Mouse (Mus musculus) kidney, postnatal 36 days (tissue): ENCODE data around the gene Ahdc1.
A peak's percentile ranks its signal among the peaks of the same experiment; 100 is the strongest.

Source experiments
- DNase-seq, 2 experiments: peaks; one replicate each; pipeline ENCODE4 v3.0.0; 2021 to 2022; ENCODE audit warnings: mixed read lengths in 2 of 2

Gene Ahdc1

GRCm38 (mm10) chr4:133056069-133056890 is 45.2 kb downstream of the Ahdc1 start:
- DNase-seq, result peak; percentile 94 to 96

GRCm38 (mm10) chr4:133057389-133058122 is 46.5 kb downstream of the Ahdc1 start:
- DNase-seq, result peak; percentile 89 to 95

GRCm38 (mm10) chr4:133058123-133058453 is 47.0 kb downstream of the Ahdc1 start:
- DNase-seq, result no peak

DNA sequence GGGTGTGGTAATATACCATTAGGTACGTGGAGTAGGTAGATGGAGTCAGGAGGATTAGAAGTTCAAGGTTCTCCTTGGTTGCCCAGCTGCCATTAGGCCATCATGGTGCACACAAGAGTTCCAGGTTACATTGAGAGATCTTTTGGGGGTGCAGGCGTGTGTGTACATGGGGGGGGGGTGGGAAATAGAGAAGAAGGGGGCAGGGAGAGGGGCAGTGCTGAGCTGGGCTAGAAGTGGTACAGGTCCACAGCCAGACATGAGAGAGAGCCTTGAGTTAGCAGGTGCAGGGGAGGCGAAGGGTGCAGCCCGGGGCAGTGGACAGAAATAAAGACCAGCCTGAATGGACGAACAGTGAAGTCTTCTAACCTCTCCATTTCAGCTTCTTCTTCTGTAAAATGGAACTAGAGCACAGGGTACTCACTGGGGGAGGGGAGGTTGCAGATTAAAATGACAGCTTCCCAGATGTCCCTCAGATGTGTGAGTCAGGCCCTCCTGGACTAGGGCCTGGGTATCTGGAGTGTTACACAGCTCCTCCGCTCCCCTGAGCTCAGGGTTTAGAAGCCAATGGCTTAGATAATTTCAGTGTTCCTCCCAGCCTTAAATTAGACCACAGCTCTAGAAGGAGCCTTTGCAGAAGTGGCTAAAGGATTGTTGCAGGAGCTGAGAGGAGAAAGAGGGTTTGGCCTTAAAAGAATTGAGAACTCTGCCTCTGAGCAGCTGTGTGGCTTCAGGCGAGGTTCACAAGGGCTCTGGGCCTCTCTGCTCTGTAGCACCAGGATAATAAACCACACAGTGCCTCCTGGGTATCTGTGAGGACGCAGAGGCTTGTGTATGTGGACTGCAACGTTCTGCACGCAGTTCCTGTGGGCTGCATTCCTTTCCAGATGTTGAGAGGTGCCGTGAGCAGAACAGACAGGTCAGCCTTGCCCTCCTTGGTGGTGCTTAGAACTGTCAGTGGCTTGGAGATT is 47.7 kb downstream of the Ahdc1 start:
- no peak for DNase-seq

GRCm38 (mm10) chr4:133060702-133061101 is 49.6 kb downstream of the Ahdc1 start:
- DNase-seq, result no peak

- DNase-seq, result no peak
Measured at GRCm38 (mm10) chr4:133061798-133062197, 50.7 kb downstream of the Ahdc1 start.

DNA sequence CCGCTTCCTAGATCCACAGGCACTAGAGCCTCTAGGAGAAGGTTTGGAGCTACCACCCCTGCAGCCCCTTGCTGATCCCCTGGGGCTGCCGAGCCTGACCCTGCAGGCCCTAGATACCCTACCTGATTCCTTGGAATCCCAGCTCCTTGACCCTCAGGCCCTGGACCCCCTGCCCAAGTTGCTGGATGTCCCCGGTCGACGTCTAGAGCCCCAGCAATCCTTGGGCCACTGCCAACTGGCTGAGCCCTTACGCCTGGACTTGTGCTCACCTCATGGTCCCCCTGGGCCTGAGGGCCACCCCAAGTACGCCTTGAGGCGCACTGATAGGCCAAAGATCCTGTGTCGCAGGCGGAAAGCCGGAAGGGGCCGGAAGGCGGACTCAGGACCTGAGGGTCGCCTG is 51.2 kb downstream of the Ahdc1 start:
- no peak for DNase-seq

DNA sequence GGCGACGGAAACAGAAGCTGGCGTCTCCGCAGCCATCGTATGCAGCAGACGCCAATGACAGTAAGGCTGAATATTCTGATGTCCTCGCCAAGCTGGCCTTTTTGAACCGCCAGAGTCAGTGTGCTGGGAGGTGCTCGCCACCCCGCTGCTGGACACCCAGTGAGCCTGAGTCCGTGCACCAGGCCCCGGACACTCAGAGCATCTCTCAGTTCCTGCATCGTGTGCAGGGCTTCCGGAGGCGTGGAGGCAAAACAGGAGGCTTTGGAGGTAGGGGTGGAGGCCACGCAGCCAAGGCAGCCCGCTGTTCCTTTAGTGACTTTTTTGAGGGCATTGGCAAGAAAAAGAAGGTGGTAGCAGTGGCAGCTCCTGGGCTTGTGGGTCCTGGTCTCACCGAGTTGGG is 52.1 kb downstream of the Ahdc1 start:
- no peak for DNase-seq

- DNase-seq, result peak; percentile 90
Measured at GRCm38 (mm10) chr4:133063799-133064198, 52.7 kb downstream of the Ahdc1 start.

DNA sequence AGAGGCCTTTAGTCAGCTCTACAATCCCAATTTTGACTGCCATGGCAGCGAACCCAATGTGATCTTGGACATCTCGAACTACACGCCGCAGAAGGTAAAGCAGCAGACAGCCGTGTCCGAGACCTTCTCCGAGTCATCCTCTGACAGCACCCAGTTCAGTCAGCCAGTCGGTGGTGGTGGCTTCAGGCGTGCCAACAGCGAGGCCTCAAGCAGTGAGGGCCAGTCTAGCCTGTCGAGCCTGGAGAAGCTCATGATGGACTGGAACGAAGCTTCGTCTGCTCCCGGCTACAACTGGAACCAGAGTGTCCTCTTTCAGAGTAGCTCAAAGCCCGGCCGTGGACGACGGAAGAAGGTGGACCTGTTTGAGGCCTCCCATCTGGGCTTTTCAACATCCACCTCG is 53.7 kb downstream of the Ahdc1 start:
- no peak for DNase-seq

GRCm38 (mm10) chr4:133065894-133066386 is 54.9 kb downstream of the Ahdc1 start:
- DNase-seq, result no peak

DNA sequence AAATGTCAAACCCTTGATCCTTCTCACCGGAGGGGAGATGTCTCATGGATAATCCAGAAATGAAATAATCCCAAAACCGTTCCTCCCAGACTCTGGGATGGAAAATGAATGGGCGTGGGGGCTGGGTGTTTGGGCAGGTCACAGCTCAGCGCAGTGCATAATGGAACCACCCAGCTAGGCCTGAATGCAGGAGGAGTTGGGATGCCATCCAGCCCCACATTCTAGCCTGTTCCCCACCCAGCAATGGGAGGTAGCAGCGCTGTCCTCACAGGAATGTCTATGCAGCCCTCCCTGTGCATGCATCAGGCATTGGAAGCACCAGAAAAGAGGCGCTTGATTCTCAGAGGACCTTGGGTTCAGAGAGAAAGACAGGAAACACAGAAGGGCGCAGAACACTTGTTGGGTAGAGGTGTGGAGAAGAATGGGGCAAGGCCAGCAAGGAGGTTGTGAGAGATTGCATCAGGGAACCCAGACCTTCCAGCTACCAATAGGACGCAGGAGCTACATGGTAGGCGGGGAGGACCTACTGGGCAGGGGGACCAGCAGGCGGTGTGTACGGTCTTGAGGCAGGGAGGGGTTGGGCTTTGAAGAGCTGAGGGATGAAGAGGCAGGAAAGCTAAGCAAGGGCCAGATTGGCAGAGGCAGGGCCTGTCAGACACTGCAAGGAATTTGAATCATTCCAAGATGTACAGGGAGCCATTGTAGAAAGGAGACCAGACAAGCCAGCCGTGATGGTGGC is 57.5 kb downstream of the Ahdc1 start:
- no peak for DNase-seq

- DNase-seq, result no peak
Measured at GRCm38 (mm10) chr4:133070388-133070787, 59.3 kb downstream of the Ahdc1 start.

- no peak for DNase-seq
Measured at GRCm38 (mm10) chr4:133070821-133071372, 59.8 kb downstream of the Ahdc1 start.

DNA sequence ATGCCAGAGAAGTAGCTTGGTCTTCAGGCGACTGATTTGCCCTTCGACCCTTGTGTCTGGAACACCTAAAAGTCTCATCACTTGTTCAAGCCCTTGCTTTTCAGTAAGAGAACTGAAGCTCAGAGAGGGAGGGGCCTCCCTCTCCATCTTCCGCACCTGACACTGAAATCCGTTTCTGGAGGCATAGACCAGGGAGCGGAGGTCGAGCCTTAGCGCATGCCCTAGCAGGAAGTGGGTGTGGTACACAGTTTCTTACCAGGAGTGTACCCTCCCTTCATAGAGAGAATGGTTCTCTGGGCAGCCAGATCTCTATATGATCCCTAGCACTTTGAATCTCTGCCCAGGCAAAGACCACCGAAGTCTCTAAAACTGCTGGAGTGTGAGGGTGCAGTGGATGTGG is 62.1 kb downstream of the Ahdc1 start:
- no peak for DNase-seq

GRCm38 (mm10) chr4:133074070-133074819 is 63.2 kb downstream of the Ahdc1 start:
- peak in 1 of 2 experiments; percentile 37 for DNase-seq

- DNase-seq, result no peak
Measured at GRCm38 (mm10) chr4:133074894-133075572, 64.0 kb downstream of the Ahdc1 start.

DNA sequence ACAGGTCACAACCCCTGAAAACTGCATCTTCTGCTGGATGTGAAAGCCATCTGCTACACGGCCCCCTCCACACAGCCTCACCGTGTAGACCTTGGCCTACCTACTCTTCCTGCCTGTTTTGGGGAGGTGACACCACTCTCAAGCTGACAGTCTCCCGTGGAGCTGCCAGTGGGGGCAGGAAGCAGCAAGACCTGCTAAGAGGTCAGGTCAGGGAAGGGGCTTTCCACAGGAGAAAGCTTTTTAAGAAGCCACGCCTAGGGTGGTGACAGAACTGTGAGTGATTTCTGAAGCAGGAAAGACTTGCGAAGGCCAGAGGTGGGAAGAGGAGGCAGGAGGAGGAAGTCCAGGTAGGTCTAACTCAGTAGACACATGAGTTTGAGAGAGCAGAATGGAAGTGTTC is 67.9 kb downstream of the Ahdc1 start:
- no peak for DNase-seq

DNA sequence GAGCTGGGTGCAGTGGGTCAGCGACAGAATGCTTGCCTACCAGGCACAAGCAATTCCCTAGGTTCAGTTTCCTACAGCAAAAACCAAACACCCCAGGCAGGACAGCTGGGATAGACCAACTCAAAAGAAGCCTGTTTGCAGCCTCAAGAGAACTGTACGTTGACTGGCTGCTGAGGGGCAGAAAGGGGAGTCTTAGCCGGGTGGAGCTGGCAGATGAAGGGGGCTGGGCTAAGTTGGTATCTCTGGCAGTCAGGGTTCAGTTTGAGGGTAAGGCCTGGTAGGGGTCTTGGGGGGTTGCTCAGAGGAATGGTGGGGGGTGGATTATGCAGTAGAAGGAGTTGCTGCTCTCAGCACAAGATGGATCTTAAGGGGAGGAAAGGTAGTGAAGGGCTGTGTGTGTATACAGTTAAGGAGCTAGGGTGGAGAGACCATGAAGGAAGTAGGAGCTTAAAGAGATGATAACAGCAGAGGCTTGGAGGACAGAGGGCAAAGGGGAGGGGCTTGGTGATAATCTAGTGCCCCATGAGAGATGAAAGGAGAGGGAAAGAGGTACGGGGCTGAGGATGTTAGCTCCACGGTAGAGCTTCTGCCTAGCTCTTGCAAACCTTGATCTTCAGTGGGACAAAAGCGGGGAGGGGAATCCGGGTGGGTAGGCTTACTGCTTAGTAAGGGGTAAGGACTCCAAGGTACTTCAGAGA is 68.5 kb downstream of the Ahdc1 start:
- no peak for DNase-seq

DNA sequence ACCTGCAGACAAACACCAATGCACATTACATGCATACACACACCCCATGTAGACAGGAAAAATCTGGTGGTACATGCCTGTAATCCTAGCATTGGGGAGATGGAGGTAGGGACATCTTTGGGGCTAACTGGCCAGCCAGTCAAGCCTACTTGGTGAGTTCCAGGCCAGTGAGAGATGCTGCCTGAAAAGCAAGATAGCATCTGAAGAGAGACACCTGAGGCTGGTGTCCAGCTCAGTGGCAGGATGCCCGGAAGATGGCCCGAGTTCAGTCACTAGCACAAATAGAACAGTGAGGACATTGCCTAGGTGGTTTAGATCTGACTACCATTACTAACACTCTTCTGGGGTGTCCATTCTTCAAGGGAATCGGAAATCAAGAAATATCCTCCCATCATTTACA is 69.8 kb downstream of the Ahdc1 start:
- DNase-seq, result no peak
